ENCODE assay signal across 11 mouse cellular contexts in the genomic region with DNA sequence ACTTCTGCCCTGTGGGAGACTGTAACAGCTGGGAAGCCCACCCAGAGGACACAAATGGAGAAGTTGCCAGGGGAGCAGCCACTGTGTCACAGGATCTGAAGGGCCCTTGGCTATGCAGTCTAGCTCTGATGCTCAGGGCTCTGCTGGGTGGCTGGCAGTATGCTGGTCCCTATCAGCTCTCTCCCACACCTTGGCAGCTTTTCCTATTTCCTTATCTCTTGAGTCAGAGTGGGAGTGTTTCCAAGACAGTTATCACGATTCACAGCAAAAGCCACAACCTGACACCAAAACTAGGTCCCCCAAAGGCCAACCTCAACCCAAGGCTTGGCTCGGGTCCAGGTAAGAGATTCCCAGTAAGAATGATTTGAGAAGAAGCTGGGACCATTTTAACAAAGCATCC. TPM values are rescaled to one million over a fixed set of nuclear protein-coding genes. Genes with fewer than 3 reads are reported as not detected.
DNase-seq lines count a peak whose midpoint lies in the region; ATAC-seq and TF ChIP-seq lines count a peak whose summit lies in the region.
"Had no signal": no experiment of that assay in that cellular context is flagged by ENCODE, and none has a peak within 500 bp of the region (broad histone marks: within the 10 kb centered on the region; RNA-seq: fewer than 3 reads in every experiment).

No protein-coding gene starts in this region.

- no peak overlapping the region for H3K4me3 ChIP-seq in liver, postnatal 0 days (ENCODE audit: low read depth, low read length)
- H3K4me3 ChIP-seq: embryonic facial prominence, embryonic 15.5 days had no signal

- peaks cover 50% of the 10 kb centered on the region for H3K4me1 ChIP-seq in liver, postnatal 0 days (ENCODE audit: insufficient read depth)

- H3K27ac ChIP-seq in liver, postnatal 0 days (ENCODE audit: low read depth), result peak overlapping the region; percentile 73
- H3K27ac ChIP-seq: embryonic facial prominence, embryonic 15.5 days had no signal

- peak; percentile 98 for TF ChIP-seq EP300 in liver, postnatal 0 days (IDR thresholded peaks at IDR 0.05; ENCODE audit: low read depth)

- H3K27me3 ChIP-seq in liver, postnatal 0 days (ENCODE audit: insufficient read depth, low read length), result no peaks in the 10 kb centered on the region
- H3K27me3 ChIP-seq: embryonic facial prominence, embryonic 15.5 days had no signal

- peak overlapping the region; percentile 57 for H3K4me2 ChIP-seq in liver, postnatal 0 days (ENCODE audit: low read depth, low read length)
- H3K4me2 ChIP-seq: embryonic facial prominence, embryonic 15.5 days had no signal

- 38% methylated on average over 2 of the region's 2 CpGs for WGBS in liver, postnatal 0 days (ENCODE audit: insufficient replicate concordance)

- 0 out of 2 replicates have a peak, but pooled peaks have one; percentile 25 for ATAC-seq in frontal cortex, adult (ENCODE audit: low TSS enrichment)
- peak; percentile 95 for ATAC-seq in liver, postnatal 0 days
- ATAC-seq in activated CD4-positive, CD25-positive, alpha-beta regulatory T cell, adult 4 months, result no peak

- no peaks in the 10 kb centered on the region for H3K9me3 ChIP-seq in liver, postnatal 0 days (ENCODE audit: low read length)
- H3K9me3 ChIP-seq: embryonic facial prominence, embryonic 15.5 days had no signal

- no peak for DNase-seq in frontal cortex, postnatal 36 days (ENCODE audit: low spot score in 2 of 2)
- DNase-seq in MEL-GATA-1-ER (ENCODE audit: extremely low read depth, low read depth), result peak; percentile 98
- DNase-seq in heart, adult 8-10 months (ENCODE audit: low spot score), result peak; percentile 35
- peak; percentile 70 for DNase-seq in liver, postnatal 0 days
- no peak for DNase-seq in gastrocnemius, postnatal 14 days
- DNase-seq in left cerebral cortex, adult 8-10 months (ENCODE audit: low spot score in 2 of 2), result no peak
- DNase-seq: midbrain, embryonic 14.5 days; right cerebral cortex, postnatal 25 days had no signal

- no peak for TF ChIP-seq CTCF in liver, postnatal 0 days (IDR thresholded peaks at IDR 0.05; ENCODE audit: low read depth)

- peaks cover 25% of the 10 kb centered on the region for H3K36me3 ChIP-seq in liver, postnatal 0 days (replicated peaks; ENCODE audit: insufficient read depth, low read length)

- 0 out of 2 replicates have a peak overlapping the region, but pooled peaks have one; percentile 0 for H3K9ac ChIP-seq in liver, postnatal 0 days (replicated peaks)
- H3K9ac ChIP-seq: embryonic facial prominence, embryonic 15.5 days had no signal

- intact Hi-C loops in gastrocnemius, postnatal 14 days (cut with DNase I; ENCODE audit: low total_unique reads), result no loop called here

RNA-seq across cellular contexts. Expression of a gene that starts 39.0 kb away (rescaled TPM):
- 1 to 10 TPM; 1.3 to 2.0 (median 1.7) TPM for total RNA-seq in heart, adult 8-10 months (2022)
- polyA plus RNA-seq in liver, postnatal 0 days (2015; fragmentation: Nextera tagmentation; extraction: Ambion mirVana), result 5.0 and 5.4 TPM in 2 replicates
- not detected for polyA plus RNA-seq in activated CD4-positive, CD25-positive, alpha-beta regulatory T cell, adult 4 months (2017; shearing (Covaris generic))
- under 1 TPM; 0.25 to 0.44 TPM for total RNA-seq in gastrocnemius, postnatal 14 days (2021)
- total RNA-seq in left cerebral cortex, adult 8-10 months (2022), result 1 to 10 TPM; 3.8 to 5.8 (median 4.5) TPM

RNA-seq across cellular contexts. Expression of a gene that starts 39.1 kb away (rescaled TPM):
- total RNA-seq in heart, adult 8-10 months (2022), result 100 to 1,000 TPM in 2 of 4 experiments, 10 to 100 TPM in 2; 83.1 to 110 (median 98.7) TPM
- 34.0 and 38.4 TPM in 2 replicates for polyA plus RNA-seq in liver, postnatal 0 days (2015; fragmentation: Nextera tagmentation; extraction: Ambion mirVana)
- 1 to 10 TPM; 4.4 to 6.9 TPM for polyA plus RNA-seq in activated CD4-positive, CD25-positive, alpha-beta regulatory T cell, adult 4 months (2017; shearing (Covaris generic))
- total RNA-seq in gastrocnemius, postnatal 14 days (2021), result 10 to 100 TPM; 84.3 to 86.8 TPM
- 100 to 1,000 TPM; 180 to 209 (median 196) TPM for total RNA-seq in left cerebral cortex, adult 8-10 months (2022)

Comparison
In these comparisons a context has a peak if more than half of its experiments do, and no peak if none do; other contexts are left out.
1. DNase-seq: peak in MEL-GATA-1-ER (single experiment), heart, adult 8-10 months (single experiment) and liver, postnatal 0 days (single experiment); none in frontal cortex, postnatal 36 days (0 of 2), gastrocnemius, postnatal 14 days (single experiment) and left cerebral cortex, adult 8-10 months (0 of 2).